21 mouse cellular contexts compared by ENCODE assay signal in genomic region chr9:56233316-56233715, GRCm38 (mm10).
DNase-seq lines count a peak whose midpoint lies in the region; ATAC-seq and TF ChIP-seq lines count a peak whose summit lies in the region.
"Had no signal": no experiment of that assay in that cellular context is flagged by ENCODE, and none has a peak within 500 bp of the region (broad histone marks: within the 10 kb centered on the region; RNA-seq: fewer than 3 reads in every experiment).

No protein-coding gene starts in this region.

- 0 out of 2 replicates have a peak overlapping the region, but pooled peaks have one; percentile 53 for H3K27ac ChIP-seq in cerebellum, adult 2 months (ENCODE audit: insufficient read depth, low read length)
- peak overlapping the region; percentile 91 for H3K27ac ChIP-seq in heart, embryonic 13.5 days (replicated peaks)
- peak overlapping the region; percentile 91 for H3K27ac ChIP-seq in heart, embryonic 16.5 days (ENCODE audit: low read length)
- H3K27ac ChIP-seq in stomach, embryonic 15.5 days, result peak overlapping the region; percentile 40; the same call in 1 of the 2 replicates
- H3K27ac ChIP-seq: forebrain, embryonic 10.5 days; hindbrain, postnatal 0 days; limb, embryonic 15.5 days; midbrain, embryonic 15.5 days had no signal

- no peaks in the 10 kb centered on the region for H3K9me3 ChIP-seq in heart, embryonic 13.5 days
- H3K9me3 ChIP-seq in heart, embryonic 16.5 days (replicated peaks; ENCODE audit: control insufficient read depth, low read length), result no peaks in the 10 kb centered on the region
- H3K9me3 ChIP-seq in stomach, embryonic 15.5 days, result no peaks in the 10 kb centered on the region
- H3K9me3 ChIP-seq: forebrain, embryonic 10.5 days; limb, embryonic 15.5 days; megakaryocyte, embryonic 14.5 days; midbrain, embryonic 15.5 days had no signal

- H3K27me3 ChIP-seq in cerebellum, adult 2 months (ENCODE audit: control insufficient read depth, insufficient read depth, low read length), result no peaks in the 10 kb centered on the region
- H3K27me3 ChIP-seq in heart, embryonic 13.5 days (replicated peaks), result no peaks in the 10 kb centered on the region
- no peaks in the 10 kb centered on the region for H3K27me3 ChIP-seq in heart, embryonic 16.5 days (ENCODE audit: control insufficient read depth, insufficient read depth, low read length)
- H3K27me3 ChIP-seq in stomach, embryonic 15.5 days (replicated peaks), result no peaks in the 10 kb centered on the region
- H3K27me3 ChIP-seq: limb, embryonic 15.5 days; megakaryocyte, embryonic 14.5 days; midbrain, embryonic 15.5 days had no signal

- 86% methylated on average over 2 of the region's 2 CpGs for WGBS in cerebellum, adult 2 months
- 75% methylated on average over 2 of the region's 2 CpGs for WGBS in heart, embryonic 13.5 days
- WGBS in heart, embryonic 16.5 days, result 69% methylated on average over 2 of the region's 2 CpGs
- WGBS in stomach, embryonic 15.5 days, result 75% methylated on average over 2 of the region's 2 CpGs

- no peak for TF ChIP-seq POLR2A in cerebellum, adult 2 months (IDR thresholded peaks at IDR 0.05; ENCODE audit: borderline replicate concordance, insufficient read depth, low read length)

- ATAC-seq in heart, embryonic 13.5 days (ENCODE audit: extremely low read depth, insufficient number of reproducible peaks, low FRiP score, low TSS enrichment), result no peak
- ATAC-seq in heart, embryonic 16.5 days (replicated peaks; ENCODE audit: extremely low read depth, insufficient read depth, low FRiP score), result no peak
- ATAC-seq in stomach, embryonic 15.5 days (ENCODE audit: insufficient read depth, low FRiP score, low read depth), result no peak
- ATAC-seq: activated CD4-positive, CD25-positive, alpha-beta regulatory T cell, adult 4 months; forebrain, postnatal 0 days; hindbrain, postnatal 0 days; liver, postnatal 0 days; midbrain, embryonic 15.5 days had no signal

- H3K4me1 ChIP-seq in cerebellum, adult 2 months (ENCODE audit: control insufficient read depth, insufficient read depth, low read length), result peaks cover 3% of the 10 kb centered on the region; the same call in 1 of the 2 replicates
- peaks cover 70% of the 10 kb centered on the region for H3K4me1 ChIP-seq in heart, embryonic 13.5 days
- H3K4me1 ChIP-seq in heart, embryonic 16.5 days (ENCODE audit: control insufficient read depth, insufficient read depth, low read length), result peaks cover 52% of the 10 kb centered on the region
- H3K4me1 ChIP-seq in stomach, embryonic 15.5 days, result 0 out of 2 replicates have a peak, but pooled peaks cover 6% of the 10 kb centered on the region
- H3K4me1 ChIP-seq: forebrain, embryonic 10.5 days had no signal

- H3K4me3 ChIP-seq in cerebellum, adult 2 months (replicated peaks; ENCODE audit: insufficient read depth, low read depth, low read length), result no peak overlapping the region
- H3K4me3 ChIP-seq in heart, embryonic 13.5 days, result no peak overlapping the region
- no peak overlapping the region for H3K4me3 ChIP-seq in heart, embryonic 16.5 days (ENCODE audit: low read length)
- H3K4me3 ChIP-seq in stomach, embryonic 15.5 days (replicated peaks), result no peak overlapping the region
- H3K4me3 ChIP-seq: forebrain, embryonic 10.5 days; limb, embryonic 15.5 days; megakaryocyte, embryonic 14.5 days; midbrain, embryonic 15.5 days; myocyte had no signal

- no peaks in the 10 kb centered on the region; the same call in 1 of the 2 replicates for H3K36me3 ChIP-seq in heart, embryonic 13.5 days
- no peaks in the 10 kb centered on the region for H3K36me3 ChIP-seq in heart, embryonic 16.5 days (ENCODE audit: control insufficient read depth, insufficient read depth)
- no peaks in the 10 kb centered on the region for H3K36me3 ChIP-seq in stomach, embryonic 15.5 days
- H3K36me3 ChIP-seq: forebrain, embryonic 10.5 days; limb, embryonic 15.5 days; midbrain, embryonic 15.5 days had no signal

- peak overlapping the region; percentile 27; the same call in 1 of the 2 replicates for H3K4me2 ChIP-seq in heart, embryonic 13.5 days
- peak overlapping the region; percentile 22 for H3K4me2 ChIP-seq in heart, embryonic 16.5 days (ENCODE audit: low read depth, low read length)
- H3K4me2 ChIP-seq in stomach, embryonic 15.5 days, result no peak overlapping the region
- H3K4me2 ChIP-seq: limb, embryonic 15.5 days; midbrain, embryonic 15.5 days had no signal

- H3K9ac ChIP-seq in heart, embryonic 13.5 days, result peak overlapping the region; percentile 24; the same call in 1 of the 2 replicates
- no peak overlapping the region for H3K9ac ChIP-seq in heart, embryonic 16.5 days (ENCODE audit: low read length)
- H3K9ac ChIP-seq in stomach, embryonic 15.5 days, result no peak overlapping the region
- H3K9ac ChIP-seq: forebrain, postnatal 0 days; limb, embryonic 15.5 days; liver, postnatal 0 days; midbrain, embryonic 15.5 days had no signal

- no peak for DNase-seq in cerebellum, adult 2 months
- no peak for DNase-seq in cerebellum, postnatal 4 days (ENCODE audit: low spot score in 2 of 2)
- DNase-seq in heart, postnatal 4 days, result no peak
- no peak for DNase-seq in right cerebral cortex, postnatal 4 days
- no peak for DNase-seq in gastrocnemius, adult 18-20 months (ENCODE audit: low spot score)
- DNase-seq: adrenal gland, postnatal 10 days; cerebellum, postnatal 10 days; forebrain, postnatal 0 days; kidney, adult 9 months; kidney, postnatal 36 days; liver, postnatal 0 days had no signal

- no peak for TF ChIP-seq CTCF in cerebellum, adult 2 months (IDR thresholded peaks at IDR 0.05; ENCODE audit: borderline replicate concordance, insufficient read depth, low read depth, low read length)

Comparison
In these comparisons a context has a peak if more than half of its experiments do, and no peak if none do; other contexts are left out.
1. H3K27ac ChIP-seq: peak in every context shown above with its lines; median percentile 91 in heart, embryonic 13.5 days; 91 in heart, embryonic 16.5 days; 53 in cerebellum, adult 2 months; 40 in stomach, embryonic 15.5 days.